Mouse (Mus musculus): Measurements from ENCODE around the gene Ak2. TPM values are rescaled to one million over a fixed set of nuclear protein-coding genes. Genes with fewer than 3 reads are reported as not detected.

Ak2 gene
- polyA plus RNA-seq (2016; fragmentation: Nextera tagmentation; extraction: Ambion mirVana), result 219 and 224 TPM in 2 replicates

GRCm38 (mm10) chr4:128991500-128992008 is at the start of gene Ak2:
Gene Ak2, plus strand, starts transcription at chr4:128991958.
- H3K27ac ChIP-seq (replicated peaks), result peak within 1 kb of the TSS; percentile 91
- H3K36me3 ChIP-seq (replicated peaks), result peaks cover 15% of the 10 kb centered on the region
- no peaks in the 10 kb centered on the region for H3K9me3 ChIP-seq
- peak within 1 kb of the TSS; percentile 94; the same call in 1 of the 2 replicates for H3K4me3 ChIP-seq
- WGBS, result 89% methylated on average over 9 of the region's 9 CpGs
- peaks cover 26% of the 10 kb centered on the region for H3K4me1 ChIP-seq
- no peak for DNase-seq (ENCODE audit: low spot score)
- no peaks in the 10 kb centered on the region for H3K27me3 ChIP-seq (replicated peaks; ENCODE audit: low read depth, poor library complexity, severe bottlenecking)

GRCm38 (mm10) chr4:128942346-128942745 is 49.4 kb upstream of the Ak2 start:
- WGBS, result 57% methylated on average over 3 of the region's 3 CpGs
- Histone ChIP-seq H3K4me3 (no peak overlapping the region), H3K36me3 (replicated peaks) (no peaks in the 10 kb centered on the region), H3K27ac (replicated peaks) (no peak overlapping the region), H3K27me3 (replicated peaks; ENCODE audit: low read depth, poor library complexity, severe bottlenecking) (no peaks in the 10 kb centered on the region), H3K9me3 (no peaks in the 10 kb centered on the region), H3K4me1 (peaks cover 9% of the 10 kb centered on the region)
- no peak for DNase-seq (ENCODE audit: low spot score)

- no peak for DNase-seq (ENCODE audit: low spot score)
- Histone ChIP-seq H3K9me3 (no peaks in the 10 kb centered on the region), H3K4me3 (no peak overlapping the region), H3K36me3 (replicated peaks) (no peaks in the 10 kb centered on the region), H3K4me1 (peaks cover 17% of the 10 kb centered on the region), H3K27ac (replicated peaks) (no peak overlapping the region), H3K27me3 (replicated peaks; ENCODE audit: low read depth, poor library complexity, severe bottlenecking) (no peaks in the 10 kb centered on the region; the same call in 1 of the 2 replicates)
- 81% methylated on average over 9 of the region's 9 CpGs for WGBS
These were observed 45.0 kb upstream of the Ak2 start for GRCm38 (mm10) chr4:128946736-128947135.

- Histone ChIP-seq H3K36me3 (replicated peaks) (no peaks in the 10 kb centered on the region), H3K9me3 (no peaks in the 10 kb centered on the region), H3K4me3 (0 out of 2 replicates have a peak overlapping the region, but pooled peaks have one; percentile 17), H3K27me3 (replicated peaks; ENCODE audit: low read depth, poor library complexity, severe bottlenecking) (no peaks in the 10 kb centered on the region; the same call in 1 of the 2 replicates), H3K4me1 (peaks cover 17% of the 10 kb centered on the region), H3K27ac (replicated peaks) (no peak overlapping the region)
- DNase-seq (ENCODE audit: low spot score), result no peak
- WGBS, result 17% methylated on average over 18 of the region's 18 CpGs
These were observed 44.3 kb upstream of the Ak2 start for GRCm38 (mm10) chr4:128947326-128947933.

GRCm38 (mm10) chr4:128948137-128948674 is 43.6 kb upstream of the Ak2 start:
- WGBS, result 26% methylated on average over 6 of the region's 6 CpGs
- H3K27me3 ChIP-seq (replicated peaks; ENCODE audit: low read depth, poor library complexity, severe bottlenecking), result no peaks in the 10 kb centered on the region; the same call in 1 of the 2 replicates
- H3K9me3 ChIP-seq, result no peaks in the 10 kb centered on the region
- no peak overlapping the region for H3K4me3 ChIP-seq
- peak; percentile 70 for DNase-seq (ENCODE audit: low spot score)
- H3K27ac ChIP-seq (replicated peaks), result no peak overlapping the region
- no peaks in the 10 kb centered on the region for H3K36me3 ChIP-seq (replicated peaks)
- peaks cover 17% of the 10 kb centered on the region for H3K4me1 ChIP-seq

- H3K36me3 ChIP-seq (replicated peaks), result no peaks in the 10 kb centered on the region
- H3K9me3 ChIP-seq, result no peaks in the 10 kb centered on the region
- WGBS, result 43% methylated on average over 15 of the region's 15 CpGs
- peaks cover 17% of the 10 kb centered on the region for H3K4me1 ChIP-seq
- H3K27ac ChIP-seq (replicated peaks), result no peak overlapping the region
- no peaks in the 10 kb centered on the region; the same call in 1 of the 2 replicates for H3K27me3 ChIP-seq (replicated peaks; ENCODE audit: low read depth, poor library complexity, severe bottlenecking)
- no peak overlapping the region for H3K4me3 ChIP-seq
- DNase-seq (ENCODE audit: low spot score), result peak; percentile 33
These were observed 42.2 kb upstream of the Ak2 start for GRCm38 (mm10) chr4:128949470-128950005.

GRCm38 (mm10) chr4:128950461-128950860 is 41.3 kb upstream of the Ak2 start:
- Histone ChIP-seq H3K4me1 (peaks cover 17% of the 10 kb centered on the region), H3K27ac (replicated peaks) (no peak overlapping the region), H3K27me3 (replicated peaks; ENCODE audit: low read depth, poor library complexity, severe bottlenecking) (no peaks in the 10 kb centered on the region; the same call in 1 of the 2 replicates), H3K36me3 (replicated peaks) (no peaks in the 10 kb centered on the region), H3K9me3 (no peaks in the 10 kb centered on the region), H3K4me3 (no peak overlapping the region)
- WGBS, result 86% methylated on average over 5 of the region's 5 CpGs
- DNase-seq (ENCODE audit: low spot score), result no peak

GRCm38 (mm10) chr4:128953851-128954250 is 37.9 kb upstream of the Ak2 start:
- Histone ChIP-seq H3K9me3 (no peaks in the 10 kb centered on the region), H3K4me3 (no peak overlapping the region), H3K27me3 (replicated peaks; ENCODE audit: low read depth, poor library complexity, severe bottlenecking) (peaks cover 2% of the 10 kb centered on the region; the same call in 1 of the 2 replicates), H3K36me3 (replicated peaks) (no peaks in the 10 kb centered on the region), H3K27ac (replicated peaks) (no peak overlapping the region), H3K4me1 (peaks cover 24% of the 10 kb centered on the region)
- WGBS, result 90% methylated on average over 5 of the region's 5 CpGs
- no peak for DNase-seq (ENCODE audit: low spot score)

GRCm38 (mm10) chr4:128957155-128957911 is 34.4 kb upstream of the Ak2 start:
- Histone ChIP-seq H3K27me3 (replicated peaks; ENCODE audit: low read depth, poor library complexity, severe bottlenecking) (peaks cover 30% of the 10 kb centered on the region), H3K9me3 (no peaks in the 10 kb centered on the region), H3K27ac (replicated peaks) (peak overlapping the region; percentile 24; the same call in 1 of the 2 replicates), H3K36me3 (replicated peaks) (no peaks in the 10 kb centered on the region), H3K4me3 (peak overlapping the region; percentile 19; the same call in 1 of the 2 replicates), H3K4me1 (peaks cover 42% of the 10 kb centered on the region)
- DNase-seq (ENCODE audit: low spot score), result peak; percentile 75
- 54% methylated on average over 11 of the region's 11 CpGs for WGBS

- no peaks in the 10 kb centered on the region for H3K9me3 ChIP-seq
- peaks cover 50% of the 10 kb centered on the region for H3K4me1 ChIP-seq
- H3K36me3 ChIP-seq (replicated peaks), result no peaks in the 10 kb centered on the region
- WGBS, result 87% methylated on average over 11 of the region's 11 CpGs
- no peak overlapping the region for H3K27ac ChIP-seq (replicated peaks)
- peaks cover 30% of the 10 kb centered on the region for H3K27me3 ChIP-seq (replicated peaks; ENCODE audit: low read depth, poor library complexity, severe bottlenecking)
- DNase-seq (ENCODE audit: low spot score), result no peak
- H3K4me3 ChIP-seq, result no peak overlapping the region
These were observed 33.6 kb upstream of the Ak2 start for GRCm38 (mm10) chr4:128958156-128958555.

GRCm38 (mm10) chr4:128958849-128959248 is 32.9 kb upstream of the Ak2 start:
- no peaks in the 10 kb centered on the region for H3K9me3 ChIP-seq
- 58% methylated on average over 8 of the region's 8 CpGs for WGBS
- H3K27ac ChIP-seq (replicated peaks), result no peak overlapping the region
- peaks cover 31% of the 10 kb centered on the region for H3K27me3 ChIP-seq (replicated peaks; ENCODE audit: low read depth, poor library complexity, severe bottlenecking)
- no peaks in the 10 kb centered on the region for H3K36me3 ChIP-seq (replicated peaks)
- no peak overlapping the region for H3K4me3 ChIP-seq
- DNase-seq (ENCODE audit: low spot score), result no peak
- H3K4me1 ChIP-seq, result peaks cover 52% of the 10 kb centered on the region

- DNase-seq (ENCODE audit: low spot score), result no peak
- H3K9me3 ChIP-seq, result no peaks in the 10 kb centered on the region
- peaks cover 39% of the 10 kb centered on the region for H3K27me3 ChIP-seq (replicated peaks; ENCODE audit: low read depth, poor library complexity, severe bottlenecking)
- H3K4me1 ChIP-seq, result peaks cover 52% of the 10 kb centered on the region
- no peaks in the 10 kb centered on the region for H3K36me3 ChIP-seq (replicated peaks)
- 84% methylated on average over 17 of the region's 17 CpGs for WGBS
- no peak overlapping the region for H3K27ac ChIP-seq (replicated peaks)
- H3K4me3 ChIP-seq, result no peak overlapping the region
These were observed 32.1 kb upstream of the Ak2 start for GRCm38 (mm10) chr4:128959676-128960075.

Measured in embryonic facial prominence, embryonic 10.5 days (tissue).